Mouse (Mus musculus): Measurements from ENCODE around the gene Plekha8. TPM values are rescaled to one million over a fixed set of nuclear protein-coding genes. Genes with fewer than 3 reads are reported as not detected.

Plekha8 gene
- polyA plus RNA-seq (2015; fragmentation: Nextera tagmentation; extraction: Ambion mirVana) = 10.5 and 10.7 TPM in 2 replicates

DNA sequence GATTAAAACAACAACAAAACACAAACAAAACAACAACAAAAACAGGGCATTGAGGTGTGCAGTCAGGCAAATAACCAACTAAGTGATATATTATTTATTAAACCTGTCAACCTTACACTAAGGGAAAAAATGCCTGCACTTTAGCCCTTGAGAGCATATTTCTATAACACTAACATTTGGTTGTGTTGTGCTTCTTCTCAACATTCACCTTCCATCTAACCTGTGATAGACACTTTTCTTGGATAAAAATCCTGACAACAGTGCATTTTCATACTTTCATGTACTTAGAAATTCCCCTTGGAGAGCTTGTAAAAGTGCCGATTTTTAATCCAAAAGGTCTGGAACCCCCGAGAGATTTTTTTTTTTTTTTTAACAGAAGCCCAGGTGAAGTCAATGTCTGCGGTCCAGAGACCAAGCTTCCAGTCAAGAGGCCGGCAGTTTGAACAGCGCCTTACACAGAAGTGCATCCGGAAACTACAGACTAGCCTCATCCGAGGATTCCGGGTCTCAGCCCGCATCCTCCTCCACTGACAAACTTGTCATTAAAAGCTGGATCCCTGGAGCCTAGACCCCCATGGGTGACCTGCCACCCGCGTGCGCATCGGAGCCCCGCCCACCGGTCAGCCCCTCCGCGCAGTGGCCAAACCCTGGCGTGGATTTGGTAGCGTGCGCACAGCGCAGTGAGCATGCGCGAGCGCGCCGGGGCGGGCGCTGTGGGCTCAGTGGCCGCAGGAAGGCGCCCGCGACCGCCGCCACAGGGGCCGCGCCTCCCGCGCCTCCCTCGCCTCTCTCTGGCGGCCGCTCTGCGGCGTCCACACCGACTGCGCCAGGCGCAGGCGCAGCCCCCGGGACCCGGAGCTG lies at the start of gene Plekha8:
Plekha8 (plus strand) TSS at position 643 of the 861 bp plus-strand sequence.
- Histone ChIP-seq H3K27ac (ENCODE audit: low read length) (peak within 1 kb of the TSS; percentile 49; the same call in 1 of the 2 replicates), H3K4me1 (replicated peaks; ENCODE audit: control insufficient read depth, insufficient read depth, low read length) (peaks cover 29% of the 10 kb centered on the region), H3K9ac (replicated peaks; ENCODE audit: low read depth, low read length) (peak within 1 kb of the TSS; percentile 93), H3K4me2 (ENCODE audit: low read length) (peak within 1 kb of the TSS; percentile 71), H3K27me3 (replicated peaks; ENCODE audit: control insufficient read depth, insufficient read depth, low read length) (no peaks in the 10 kb centered on the region), H3K4me3 (replicated peaks; ENCODE audit: low read length) (peak within 1 kb of the TSS; percentile 88), H3K36me3 (ENCODE audit: control insufficient read depth, insufficient read depth) (no peaks in the 10 kb centered on the region), H3K9me3 (ENCODE audit: control insufficient read depth, low read length) (no peaks in the 10 kb centered on the region)
- WGBS = under 1% methylated on average over 41 of the region's 49 CpGs
- ATAC-seq = peak; percentile 90

DNA sequence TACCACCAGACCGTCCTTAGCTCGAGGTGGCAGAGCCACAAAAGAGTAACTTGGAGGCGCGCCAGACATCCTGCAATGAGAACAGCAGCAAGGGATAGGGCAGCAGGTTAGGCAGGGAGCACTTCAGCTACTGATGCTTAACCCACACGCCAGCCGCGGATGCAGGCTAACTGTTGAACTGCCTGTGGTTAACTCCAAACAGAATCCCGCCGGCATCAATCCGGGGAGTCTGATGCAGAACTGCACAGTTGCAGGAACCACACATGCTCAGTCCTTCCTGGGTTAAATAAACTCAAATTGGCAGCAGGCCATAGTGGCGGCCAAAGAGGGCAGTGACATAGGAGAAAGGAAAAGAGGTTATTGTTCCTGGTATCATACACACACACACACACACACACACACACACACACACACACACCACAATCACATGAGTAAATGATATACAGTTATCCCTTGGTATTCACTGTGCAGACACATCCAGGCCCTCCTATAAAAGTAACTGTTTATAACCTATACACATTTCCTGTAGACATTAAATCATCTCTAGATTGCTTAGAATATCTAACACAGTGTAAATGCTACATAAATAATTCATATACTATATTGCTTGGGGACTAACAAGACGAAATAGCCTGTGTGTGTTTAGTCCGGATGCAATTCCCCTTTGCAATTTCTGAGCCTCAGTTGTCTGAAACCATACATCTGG lies 46.4 kb upstream of the Plekha8 start:
- no peak for ATAC-seq
- peaks cover 3% of the 10 kb centered on the region; the same call in 1 of the 2 replicates for H3K36me3 ChIP-seq (ENCODE audit: control insufficient read depth, insufficient read depth)
- no peaks in the 10 kb centered on the region for H3K27me3 ChIP-seq (replicated peaks; ENCODE audit: control insufficient read depth, insufficient read depth, low read length)
- no peak overlapping the region for H3K4me2 ChIP-seq (ENCODE audit: low read length)
- no peak overlapping the region for H3K27ac ChIP-seq (ENCODE audit: low read length)
- no peak overlapping the region for H3K9ac ChIP-seq (replicated peaks; ENCODE audit: low read depth, low read length)
- H3K4me1 ChIP-seq (replicated peaks; ENCODE audit: control insufficient read depth, insufficient read depth, low read length) = peaks cover 29% of the 10 kb centered on the region
- no peak overlapping the region for H3K4me3 ChIP-seq (replicated peaks; ENCODE audit: low read length)
- 33% methylated on average over 13 of the region's 13 CpGs for WGBS
- no peaks in the 10 kb centered on the region for H3K9me3 ChIP-seq (ENCODE audit: control insufficient read depth, low read length)

DNA sequence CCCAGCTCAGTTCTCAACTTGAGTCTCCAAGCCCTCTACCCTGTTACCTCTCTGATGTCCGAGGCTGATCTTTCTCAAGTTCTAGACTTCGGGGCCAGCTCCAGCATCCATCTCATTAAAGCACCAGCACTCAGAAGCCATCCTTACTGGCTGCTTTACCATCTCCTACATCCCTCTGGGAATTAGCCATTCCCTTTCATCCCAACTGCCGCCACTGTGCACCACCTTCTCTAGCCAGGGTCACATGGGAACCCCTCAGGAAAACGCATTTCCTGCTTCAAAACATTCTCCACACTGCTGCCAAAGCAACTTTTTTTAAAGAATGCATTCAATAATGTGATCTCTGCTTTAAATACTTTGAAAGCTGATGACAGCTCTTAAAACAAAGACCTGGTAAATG lies 45.6 kb upstream of the Plekha8 start:
- Histone ChIP-seq H3K4me1 (replicated peaks; ENCODE audit: control insufficient read depth, insufficient read depth, low read length) (peaks cover 36% of the 10 kb centered on the region), H3K9ac (replicated peaks; ENCODE audit: low read depth, low read length) (no peak overlapping the region), H3K4me2 (ENCODE audit: low read length) (no peak overlapping the region), H3K4me3 (replicated peaks; ENCODE audit: low read length) (no peak overlapping the region), H3K36me3 (ENCODE audit: control insufficient read depth, insufficient read depth) (no peaks in the 10 kb centered on the region), H3K9me3 (ENCODE audit: control insufficient read depth, low read length) (no peaks in the 10 kb centered on the region), H3K27me3 (replicated peaks; ENCODE audit: control insufficient read depth, insufficient read depth, low read length) (no peaks in the 10 kb centered on the region), H3K27ac (ENCODE audit: low read length) (no peak overlapping the region)
- no peak for ATAC-seq
- WGBS = 42% methylated on average over 4 of the region's 4 CpGs

DNA sequence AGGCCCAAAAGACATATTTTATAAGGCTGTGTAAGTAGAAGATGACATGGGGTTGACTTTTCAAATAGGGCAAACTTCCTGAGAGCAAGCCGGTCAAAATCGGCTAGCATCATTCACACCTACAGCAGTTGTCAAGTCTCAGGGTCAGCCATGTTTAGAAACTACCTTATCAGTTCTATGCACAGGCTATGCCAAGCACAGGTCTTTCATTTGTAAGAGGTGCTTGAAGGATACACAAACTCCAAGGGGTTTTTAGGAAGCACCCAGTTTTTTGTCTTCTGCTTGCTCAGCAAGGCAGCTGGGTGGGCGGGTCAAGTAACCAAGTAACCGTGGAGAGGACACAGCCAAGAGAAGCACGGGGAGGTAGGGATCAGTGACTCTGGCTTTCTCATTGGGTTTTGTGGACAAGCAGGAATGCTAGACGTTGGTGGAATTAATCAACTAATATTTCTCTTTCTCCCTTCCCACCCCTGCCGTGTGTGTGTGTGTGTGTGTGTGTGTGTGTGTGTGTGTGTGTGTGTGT lies 44.0 kb upstream of the Plekha8 start:
- Histone ChIP-seq H3K4me3 (replicated peaks; ENCODE audit: low read length) (no peak overlapping the region), H3K27ac (ENCODE audit: low read length) (no peak overlapping the region), H3K4me1 (replicated peaks; ENCODE audit: control insufficient read depth, insufficient read depth, low read length) (peaks cover 48% of the 10 kb centered on the region), H3K9me3 (ENCODE audit: control insufficient read depth, low read length) (no peaks in the 10 kb centered on the region), H3K27me3 (replicated peaks; ENCODE audit: control insufficient read depth, insufficient read depth, low read length) (no peaks in the 10 kb centered on the region), H3K9ac (replicated peaks; ENCODE audit: low read depth, low read length) (no peak overlapping the region), H3K36me3 (ENCODE audit: control insufficient read depth, insufficient read depth) (no peaks in the 10 kb centered on the region), H3K4me2 (ENCODE audit: low read length) (no peak overlapping the region)
- WGBS = 65% methylated on average over 6 of the region's 7 CpGs
- no peak for ATAC-seq

DNA sequence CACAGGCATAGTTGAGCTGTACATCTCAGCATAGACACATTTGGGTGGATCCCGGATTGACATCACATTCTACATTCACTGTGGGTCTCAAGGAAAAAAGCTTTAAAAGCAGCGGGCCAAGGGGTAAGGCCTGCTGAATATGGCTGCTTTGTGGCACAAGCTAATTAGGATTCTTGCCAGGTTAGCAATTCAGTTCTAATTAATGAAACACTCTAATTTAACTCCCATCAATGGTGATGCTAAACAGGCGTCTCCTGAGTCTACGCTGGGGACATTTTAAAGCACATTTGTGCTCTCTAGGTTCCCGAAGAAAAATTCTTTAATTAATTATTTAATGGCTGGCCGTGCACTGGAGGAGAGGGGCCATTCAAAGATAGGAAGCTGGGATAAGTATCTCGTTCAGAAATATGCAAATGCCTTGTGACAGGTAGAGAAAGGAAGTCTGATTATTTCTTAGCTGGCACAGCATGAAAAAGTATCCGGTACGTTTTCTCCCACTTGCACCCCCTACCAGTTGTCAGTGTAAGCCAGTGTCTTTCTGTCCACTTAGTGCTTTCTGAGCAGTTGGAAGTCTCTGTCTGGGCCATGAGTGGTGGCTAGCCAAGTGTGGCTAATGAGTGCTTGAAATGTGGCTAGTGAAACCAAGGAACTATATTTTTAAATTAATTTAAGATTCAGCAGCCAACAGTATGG lies 42.0 kb upstream of the Plekha8 start:
- 5% methylated on average over 9 of the region's 9 CpGs for WGBS
- H3K27me3 ChIP-seq (replicated peaks; ENCODE audit: control insufficient read depth, insufficient read depth, low read length) = no peaks in the 10 kb centered on the region
- H3K27ac ChIP-seq (ENCODE audit: low read length) = peak overlapping the region; percentile 65
- H3K4me1 ChIP-seq (replicated peaks; ENCODE audit: control insufficient read depth, insufficient read depth, low read length) = peaks cover 50% of the 10 kb centered on the region
- H3K9me3 ChIP-seq (ENCODE audit: control insufficient read depth, low read length) = no peaks in the 10 kb centered on the region
- peak; percentile 86 for ATAC-seq
- no peak overlapping the region for H3K9ac ChIP-seq (replicated peaks; ENCODE audit: low read depth, low read length)
- H3K4me3 ChIP-seq (replicated peaks; ENCODE audit: low read length) = no peak overlapping the region
- H3K4me2 ChIP-seq (ENCODE audit: low read length) = no peak overlapping the region
- H3K36me3 ChIP-seq (ENCODE audit: control insufficient read depth, insufficient read depth) = no peaks in the 10 kb centered on the region

DNA sequence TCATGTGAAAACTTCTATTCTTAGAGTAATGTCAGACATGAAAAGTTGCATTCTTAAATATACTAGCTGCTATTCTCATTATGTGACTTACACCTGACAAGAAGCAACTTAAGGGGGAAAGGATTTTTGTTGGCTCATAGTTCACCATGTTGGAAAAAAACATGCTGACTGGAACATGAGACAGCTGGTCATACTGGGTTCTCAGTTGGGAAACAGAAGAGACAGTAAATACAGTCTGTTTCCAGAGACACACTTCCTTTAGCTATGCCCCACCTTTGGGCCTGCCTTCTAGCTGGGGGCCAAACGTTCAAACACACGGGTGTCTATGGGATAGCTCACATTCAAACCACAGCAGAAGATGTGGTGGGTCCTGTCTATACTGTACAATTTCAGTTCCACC lies 41.3 kb upstream of the Plekha8 start:
- no peaks in the 10 kb centered on the region for H3K9me3 ChIP-seq (ENCODE audit: control insufficient read depth, low read length)
- no peaks in the 10 kb centered on the region for H3K36me3 ChIP-seq (ENCODE audit: control insufficient read depth, insufficient read depth)
- 16% methylated on average over 2 of the region's 2 CpGs for WGBS
- ATAC-seq = no peak
- H3K27ac ChIP-seq (ENCODE audit: low read length) = peak overlapping the region; percentile 74
- H3K4me2 ChIP-seq (ENCODE audit: low read length) = no peak overlapping the region
- H3K27me3 ChIP-seq (replicated peaks; ENCODE audit: control insufficient read depth, insufficient read depth, low read length) = no peaks in the 10 kb centered on the region
- H3K9ac ChIP-seq (replicated peaks; ENCODE audit: low read depth, low read length) = no peak overlapping the region
- H3K4me3 ChIP-seq (replicated peaks; ENCODE audit: low read length) = no peak overlapping the region
- peaks cover 46% of the 10 kb centered on the region for H3K4me1 ChIP-seq (replicated peaks; ENCODE audit: control insufficient read depth, insufficient read depth, low read length)

DNA sequence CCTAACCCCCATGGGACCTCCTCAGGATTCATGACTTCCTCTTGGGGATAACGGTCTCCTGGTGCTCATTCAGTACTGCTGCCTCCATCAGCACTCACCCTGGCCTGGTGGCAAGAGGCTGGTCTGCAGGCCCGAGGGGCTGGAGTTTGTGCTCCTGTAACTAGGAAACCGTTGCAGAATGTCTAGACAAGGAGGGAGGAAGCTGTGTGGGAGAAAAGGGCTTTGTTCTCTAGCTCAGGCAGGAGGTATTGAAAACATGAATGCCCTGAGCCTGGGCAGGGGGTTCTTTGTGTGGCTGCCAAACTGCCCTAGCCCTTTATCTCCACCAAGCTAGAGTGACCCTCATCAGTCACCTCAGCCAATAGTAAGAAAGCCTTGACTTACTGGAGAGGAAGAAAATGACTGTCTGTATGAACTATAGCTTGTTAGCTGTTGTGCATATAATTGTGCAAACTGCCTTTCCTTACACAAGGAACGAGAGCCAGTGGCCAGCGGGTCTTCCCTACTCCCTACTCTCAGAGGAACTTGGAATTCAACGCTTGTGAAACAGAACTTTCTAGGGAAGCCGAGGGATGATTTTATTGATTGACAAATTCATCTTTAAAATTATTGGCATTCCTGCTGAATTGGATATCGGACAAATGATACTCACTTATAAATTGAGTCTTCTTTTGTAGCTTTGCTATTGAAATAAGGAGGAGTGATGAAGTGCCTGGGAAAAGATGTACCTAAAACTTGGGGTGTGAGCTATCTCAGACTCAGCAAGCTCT lies 40.4 kb upstream of the Plekha8 start:
- Histone ChIP-seq H3K27me3 (replicated peaks; ENCODE audit: control insufficient read depth, insufficient read depth, low read length) (no peaks in the 10 kb centered on the region), H3K9me3 (ENCODE audit: control insufficient read depth, low read length) (no peaks in the 10 kb centered on the region), H3K4me1 (replicated peaks; ENCODE audit: control insufficient read depth, insufficient read depth, low read length) (peaks cover 46% of the 10 kb centered on the region), H3K36me3 (ENCODE audit: control insufficient read depth, insufficient read depth) (no peaks in the 10 kb centered on the region), H3K4me3 (replicated peaks; ENCODE audit: low read length) (no peak overlapping the region), H3K4me2 (ENCODE audit: low read length) (no peak overlapping the region; the same call in 1 of the 2 replicates), H3K27ac (ENCODE audit: low read length) (peak overlapping the region; percentile 74), H3K9ac (replicated peaks; ENCODE audit: low read depth, low read length) (no peak overlapping the region; the same call in 1 of the 2 replicates)
- 5% methylated on average over 8 of the region's 8 CpGs for WGBS
- peak; percentile 77 for ATAC-seq

DNA sequence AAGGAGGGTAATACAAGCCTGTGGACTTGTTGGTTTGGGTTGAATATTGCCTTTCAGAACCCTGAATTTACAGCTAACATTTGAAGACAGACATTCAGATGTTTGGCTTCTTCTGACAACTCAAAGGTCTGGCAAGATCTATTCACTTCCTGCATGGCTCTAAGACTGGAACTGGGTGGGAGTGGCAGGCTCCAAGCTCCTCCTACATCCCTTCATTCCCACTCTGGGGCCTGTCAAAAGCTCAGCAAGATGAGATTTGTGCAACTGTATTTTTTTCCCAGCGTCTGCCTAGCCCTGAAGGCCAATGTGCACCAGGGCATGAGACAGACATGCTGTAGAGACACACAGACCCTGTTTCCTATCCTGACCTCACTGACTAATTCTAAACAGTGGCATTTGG lies 39.1 kb upstream of the Plekha8 start:
- no peak overlapping the region; the same call in none of the 2 replicates for H3K27ac ChIP-seq (ENCODE audit: low read length)

More for the DNA sequence above, 39.1 kb upstream of the Plekha8 start:
- no peaks in the 10 kb centered on the region for H3K9me3 ChIP-seq (ENCODE audit: control insufficient read depth, low read length)
- no peak overlapping the region for H3K4me2 ChIP-seq (ENCODE audit: low read length)
- no peak for ATAC-seq
- H3K4me3 ChIP-seq (replicated peaks; ENCODE audit: low read length) = no peak overlapping the region
- WGBS = 11% methylated on average over 1 of the region's 1 CpGs
- H3K9ac ChIP-seq (replicated peaks; ENCODE audit: low read depth, low read length) = no peak overlapping the region
- no peaks in the 10 kb centered on the region for H3K27me3 ChIP-seq (replicated peaks; ENCODE audit: control insufficient read depth, insufficient read depth, low read length)
- H3K36me3 ChIP-seq (ENCODE audit: control insufficient read depth, insufficient read depth) = no peaks in the 10 kb centered on the region
- H3K4me1 ChIP-seq (replicated peaks; ENCODE audit: control insufficient read depth, insufficient read depth, low read length) = peaks cover 51% of the 10 kb centered on the region

Data from forebrain, embryonic 16.5 days (tissue).